ENCODE assay signal across 24 mouse cellular contexts in genomic region chr16:93888481-93888880, GRCm38 (mm10).
"Had no signal": no experiment of that assay in that cellular context is flagged by ENCODE, and none has a peak within 500 bp of the region (broad histone marks: within the 10 kb centered on the region; RNA-seq: fewer than 3 reads in every experiment).

No protein-coding gene starts in this region.

- H3K27me3 ChIP-seq: limb, embryonic 13.5 days; liver, embryonic 12.5 days; liver, embryonic 15.5 days; lung, embryonic 15.5 days; megakaryocyte, embryonic 14.5 days; midbrain, embryonic 13.5 days; neural tube, embryonic 13.5 days; stomach, embryonic 15.5 days had no signal

- H3K4me3 ChIP-seq: limb, embryonic 10.5 days; limb, embryonic 13.5 days; liver, embryonic 12.5 days; liver, embryonic 15.5 days; lung, embryonic 15.5 days; megakaryocyte, embryonic 14.5 days; midbrain, embryonic 10.5 days; midbrain, embryonic 13.5 days; myocyte; neural tube, embryonic 13.5 days; stomach, embryonic 15.5 days had no signal

- H3K4me2 ChIP-seq: limb, embryonic 13.5 days; liver, embryonic 12.5 days; liver, embryonic 15.5 days; lung, embryonic 15.5 days; midbrain, embryonic 13.5 days; neural tube, embryonic 13.5 days; stomach, embryonic 15.5 days had no signal

- H3K27ac ChIP-seq: limb, embryonic 10.5 days; limb, embryonic 13.5 days; liver, embryonic 12.5 days; liver, embryonic 15.5 days; lung, embryonic 15.5 days; macrophage; midbrain, embryonic 10.5 days; midbrain, embryonic 13.5 days; neural tube, embryonic 13.5 days; stomach, embryonic 15.5 days had no signal

- ATAC-seq: liver, embryonic 12.5 days; midbrain, embryonic 13.5 days; midbrain, embryonic 16.5 days had no signal

- H3K4me1 ChIP-seq: stomach, embryonic 15.5 days had no signal

- DNase-seq: kidney, adult 18-20 months; kidney, adult 9 months; kidney, postnatal 14 days; kidney, postnatal 4 days; liver; lung, adult 18-20 months; lung, postnatal 14 days; retina, postnatal 1 day; right cerebral cortex, postnatal 25 days; thymus, adult 18-20 months; thymus, postnatal 36 days had no signal

- H3K9me3 ChIP-seq: limb, embryonic 10.5 days; limb, embryonic 13.5 days; liver, embryonic 12.5 days; liver, embryonic 15.5 days; lung, embryonic 15.5 days; megakaryocyte, embryonic 14.5 days; midbrain, embryonic 10.5 days; midbrain, embryonic 13.5 days; neural tube, embryonic 13.5 days; stomach, embryonic 15.5 days had no signal

- H3K9ac ChIP-seq: limb, embryonic 13.5 days; liver, embryonic 12.5 days; liver, embryonic 15.5 days; lung, embryonic 15.5 days; midbrain, embryonic 13.5 days; neural tube, embryonic 13.5 days; stomach, embryonic 15.5 days had no signal
